ENCODE assay signal across 8 mouse cellular contexts in the genomic region with DNA sequence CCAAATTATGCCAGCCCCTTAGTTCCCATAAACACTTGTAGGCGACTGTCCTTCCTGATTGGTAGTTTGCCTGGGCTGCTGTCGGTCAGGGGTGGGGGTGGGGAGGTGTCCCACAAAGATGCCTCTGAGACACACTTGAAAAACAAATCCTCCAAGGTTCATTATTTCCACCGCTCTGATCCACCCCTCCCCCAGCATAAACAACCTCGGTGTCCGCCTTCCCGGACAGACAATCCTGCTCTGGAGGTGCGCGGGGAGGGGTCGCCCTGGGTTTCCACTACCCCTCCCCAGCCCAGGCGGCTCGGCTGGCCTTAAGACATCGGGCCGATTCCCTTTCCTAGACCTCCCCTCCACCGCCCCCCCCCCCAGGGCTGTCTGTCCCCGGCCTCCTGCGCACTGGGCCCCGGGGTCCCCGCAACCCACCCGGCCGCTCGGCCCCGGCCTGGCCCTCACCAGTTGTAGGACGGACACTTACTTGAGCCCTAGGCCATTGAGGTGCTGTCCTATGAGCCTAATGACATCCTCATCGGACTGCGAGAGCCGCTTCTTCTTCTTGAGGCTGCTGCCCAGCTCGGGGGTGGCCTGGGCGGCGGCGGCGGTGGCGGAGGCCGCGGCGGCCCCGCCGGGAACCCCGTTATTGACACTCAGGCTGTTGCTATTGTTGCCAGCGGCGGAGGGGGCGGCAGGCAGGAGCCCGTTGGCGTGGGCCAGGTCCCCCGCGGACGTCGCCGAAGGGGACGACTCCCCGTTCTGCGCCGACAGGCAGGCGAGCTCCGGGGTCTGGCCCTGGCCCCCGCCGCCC. TPM values are rescaled to one million over a fixed set of nuclear protein-coding genes. Genes with fewer than 3 reads are reported as not detected.
DNase-seq lines count a peak whose midpoint lies in the region; ATAC-seq and TF ChIP-seq lines count a peak whose summit lies in the region.

No protein-coding gene starts in this region.

- ATAC-seq in embryonic facial prominence, embryonic 14.5 days (ENCODE audit: low read depth), result peak; percentile 12; the same call in 1 of the 2 replicates
- ATAC-seq in heart, embryonic 14.5 days (ENCODE audit: insufficient number of reproducible peaks, insufficient read depth, low FRiP score, low read depth), result peak; percentile 12; the same call in 1 of the 2 replicates
- ATAC-seq in lung, postnatal 0 days, result peak; percentile 18

- no peaks in the 10 kb centered on the region for H3K9me3 ChIP-seq in ES-E14 (ENCODE audit: control insufficient read depth, insufficient read depth, low read depth, low read length)
- no peaks in the 10 kb centered on the region for H3K9me3 ChIP-seq in embryonic facial prominence, embryonic 14.5 days (ENCODE audit: control insufficient read depth, low read length)
- no peaks in the 10 kb centered on the region for H3K9me3 ChIP-seq in heart, embryonic 14.5 days (ENCODE audit: control insufficient read depth, low read length)
- no peaks in the 10 kb centered on the region for H3K9me3 ChIP-seq in lung, postnatal 0 days (ENCODE audit: low read length)

- TF ChIP-seq CTCF in lung, postnatal 0 days (IDR thresholded peaks at IDR 0.05), result no peak

- no peak for DNase-seq in ES-E14 (ENCODE audit: low read depth, low spot score)
- peak; percentile 36 to 59 for DNase-seq in adrenal gland, postnatal 36 days
- peak; percentile 24 for DNase-seq in embryonic facial prominence, embryonic 14.5 days (ENCODE audit: low spot score)
- peak; percentile 67 for DNase-seq in kidney, postnatal 10 days
- DNase-seq in lung, postnatal 0 days (ENCODE audit: low spot score), result peak; percentile 73
- peak; percentile 15 for DNase-seq in ovary, adult 18-20 months (ENCODE audit: low spot score)
- DNase-seq in thymus, postnatal 36 days, result peak; percentile 28 to 58

- in situ Hi-C loops in ES-E14 (cut with MboI; ENCODE audit: low sequenced_read_pairs in 2 of 2, unreplicated experiment in 2 of 2), result no loop called here

- 0% methylated on average over 20 of the region's 56 CpGs for WGBS in embryonic facial prominence, embryonic 14.5 days
- WGBS in heart, embryonic 14.5 days, result under 1% methylated on average over 52 of the region's 56 CpGs
- WGBS in lung, postnatal 0 days, result under 1% methylated on average over 48 of the region's 56 CpGs

- TF ChIP-seq EP300 in lung, postnatal 0 days (IDR thresholded peaks at IDR 0.05), result no peak

- peak overlapping the region; percentile 86 for H3K9ac ChIP-seq in ES-E14 (ENCODE audit: insufficient read depth, low read depth, low read length, poor library complexity, severe bottlenecking)
- peak overlapping the region; percentile 99 for H3K9ac ChIP-seq in embryonic facial prominence, embryonic 14.5 days (ENCODE audit: low read depth, low read length)
- H3K9ac ChIP-seq in heart, embryonic 14.5 days (ENCODE audit: low read length), result peak overlapping the region; percentile 99
- peak overlapping the region; percentile 98 for H3K9ac ChIP-seq in lung, postnatal 0 days (replicated peaks; ENCODE audit: low read depth)

- H3K27me3 ChIP-seq in embryonic facial prominence, embryonic 14.5 days (replicated peaks; ENCODE audit: control insufficient read depth, insufficient read depth, low read length), result no peaks in the 10 kb centered on the region
- H3K27me3 ChIP-seq in heart, embryonic 14.5 days (ENCODE audit: control insufficient read depth, insufficient read depth, low read length), result no peaks in the 10 kb centered on the region
- H3K27me3 ChIP-seq in lung, postnatal 0 days (replicated peaks; ENCODE audit: insufficient read depth, low read length), result no peaks in the 10 kb centered on the region

- H3K27ac ChIP-seq in ES-E14 (ENCODE audit: insufficient read depth, low read depth, low read length, poor library complexity, severe bottlenecking), result no peak overlapping the region; the same call in 1 of the 2 replicates
- peak overlapping the region; percentile 95 for H3K27ac ChIP-seq in embryonic facial prominence, embryonic 14.5 days (replicated peaks; ENCODE audit: low read depth, low read length)
- peak overlapping the region; percentile 46 to 92 for H3K27ac ChIP-seq in heart, embryonic 14.5 days (replicated peaks in 1 of 2; ENCODE audit: control insufficient read depth in 1 of 2, insufficient read depth in 1 of 2, low read depth in 2 of 2, low read length in 2 of 2)
- H3K27ac ChIP-seq in lung, postnatal 0 days (ENCODE audit: low read length), result peak overlapping the region; percentile 98

- H3K4me2 ChIP-seq in embryonic facial prominence, embryonic 14.5 days (ENCODE audit: low read depth, low read length), result peak overlapping the region; percentile 80
- peak overlapping the region; percentile 76 for H3K4me2 ChIP-seq in heart, embryonic 14.5 days (ENCODE audit: low read length)
- peak overlapping the region; percentile 78 for H3K4me2 ChIP-seq in lung, postnatal 0 days (replicated peaks; ENCODE audit: low read depth, low read length)

- peak overlapping the region; percentile 75 to 97 for H3K4me3 ChIP-seq in ES-E14 (ENCODE audit: insufficient read depth in 1 of 2, low read depth in 1 of 2, low read length in 2 of 2, poor library complexity in 1 of 2, severe bottlenecking in 1 of 2)
- H3K4me3 ChIP-seq in embryonic facial prominence, embryonic 14.5 days (ENCODE audit: low read depth, low read length), result peak overlapping the region; percentile 97
- peak overlapping the region; percentile 69 to 92 for H3K4me3 ChIP-seq in heart, embryonic 14.5 days (ENCODE audit: control insufficient read depth in 1 of 2, insufficient read depth in 1 of 2, low read depth in 1 of 2, low read length in 2 of 2)
- peak overlapping the region; percentile 99 for H3K4me3 ChIP-seq in lung, postnatal 0 days (ENCODE audit: low read depth, low read length)

- peaks cover 2% of the 10 kb centered on the region; the same call in 1 of the 2 replicates for H3K36me3 ChIP-seq in ES-E14 (ENCODE audit: control insufficient read depth, insufficient read depth, low read length, poor library complexity, severe bottlenecking)
- peaks cover 18% of the 10 kb centered on the region for H3K36me3 ChIP-seq in embryonic facial prominence, embryonic 14.5 days (ENCODE audit: control insufficient read depth, insufficient read depth, low read length)
- H3K36me3 ChIP-seq in heart, embryonic 14.5 days (ENCODE audit: control insufficient read depth, insufficient read depth, low read length), result peaks cover 24% of the 10 kb centered on the region
- no peaks in the 10 kb centered on the region for H3K36me3 ChIP-seq in lung, postnatal 0 days (ENCODE audit: insufficient read depth, low read length)

- H3K4me1 ChIP-seq in ES-E14 (ENCODE audit: control insufficient read depth in 2 of 2, insufficient read depth in 2 of 2, low read length in 2 of 2, poor library complexity in 1 of 2), result peaks cover 0 to under 1% of the 10 kb centered on the region in 2 experiments; a peak in 2 of 4 replicates
- H3K4me1 ChIP-seq in embryonic facial prominence, embryonic 14.5 days (ENCODE audit: control insufficient read depth, insufficient read depth, low read length), result peaks cover 14% of the 10 kb centered on the region
- H3K4me1 ChIP-seq in heart, embryonic 14.5 days (ENCODE audit: control insufficient read depth in 2 of 2, insufficient read depth in 2 of 2, low read length in 2 of 2), result peaks cover 8 to 19% of the 10 kb centered on the region in 2 experiments
- no peaks in the 10 kb centered on the region; the same call in 1 of the 2 replicates for H3K4me1 ChIP-seq in lung, postnatal 0 days (ENCODE audit: insufficient read depth, low read depth, low read length)

TF ChIP-seq in ES-E14, 5 proteins besides CTCF, POLR2A, EP300 and RAD21:
- TF ChIP-seq ZC3H11A (IDR thresholded peaks at IDR 0.05; ENCODE audit: borderline replicate concordance, low read depth, low read length), result no peak
- no peak for TF ChIP-seq HCFC1 (IDR thresholded peaks at IDR 0.05; ENCODE audit: borderline replicate concordance, insufficient read depth, low read length)
- TF ChIP-seq CHD2 (IDR thresholded peaks at IDR 0.05; ENCODE audit: low read depth, low read length), result no peak
- no peak for TF ChIP-seq ZNF384 (IDR thresholded peaks at IDR 0.05; ENCODE audit: low read depth, low read length)
- TF ChIP-seq MAFK (IDR thresholded peaks at IDR 0.05; ENCODE audit: insufficient read depth, low read depth, low read length), result no peak

RNA-seq across cellular contexts. Expression of a gene that starts 1.0 kb away (rescaled TPM):
- total RNA-seq in ES-E14 (2012; rRNA removed), result 59.9 and 62.9 TPM in 2 replicates
- total RNA-seq in adrenal gland, postnatal 36 days (2021), result 100 to 1,000 TPM; 139 to 142 TPM
- polyA plus RNA-seq in embryonic facial prominence, embryonic 14.5 days (2014; fragmentation: Nextera tagmentation; extraction: Ambion mirVana), result 41.7 and 50.8 TPM in 2 replicates
- 46.6 and 47.7 TPM in 2 replicates for polyA plus RNA-seq in heart, embryonic 14.5 days (2014; fragmentation: Nextera tagmentation; extraction: Ambion mirVana)
- 49.1 and 50.9 TPM in 2 replicates for polyA plus RNA-seq in lung, postnatal 0 days (2015; fragmentation: Nextera tagmentation; extraction: Ambion mirVana)
